Mouse (Mus musculus) intestine, embryonic 14.5 days (tissue): ENCODE results near the gene Disp2. TPM values are rescaled to one million over a fixed set of nuclear protein-coding genes. Genes with fewer than 3 reads are reported as not detected.

Source experiments
- ATAC-seq: fragments of 200-750 bp; cut with Nextera tagmentation; replicated peaks from 2 replicates; pipeline ENCODE4 v1.8.0; 2017; ENCODE audit warnings: low read depth, moderate number of reproducible peaks, moderate TSS enrichment, moderate library complexity; ENCODE audit not compliant: low FRiP score, low TSS enrichment
- DNase-seq: peaks from one replicate; pipeline ENCODE4 v3.0.0-alpha.2; 2018; ENCODE audit warnings: low spot score
- H3K27ac ChIP-seq: fragments of 300-500 bp; sonication (generic); 2 replicates; pipeline ENCODE4 v1.5.1; 2014; ENCODE audit warnings: low read depth, mild to moderate bottlenecking, control low read depth
- H3K27me3 ChIP-seq: fragments of 300-500 bp; sonication (generic); replicated peaks from 2 replicates; pipeline ENCODE4 v1.6.1; 2014; ENCODE audit warnings: low read length, control low read depth; ENCODE audit not compliant: control insufficient read depth, insufficient read depth
- H3K36me3 ChIP-seq: fragments of 300-500 bp; sonication (generic); 2 replicates; pipeline ENCODE4 v1.6.1; 2014; ENCODE audit warnings: low read length, control low read depth; ENCODE audit not compliant: control insufficient read depth, insufficient read depth
- H3K4me1 ChIP-seq: fragments of 300-500 bp; sonication (generic); replicated peaks from 2 replicates; pipeline ENCODE4 v1.6.1; 2014; ENCODE audit warnings: low read length, control low read depth, mixed read lengths; ENCODE audit not compliant: control insufficient read depth, insufficient read depth
- H3K4me2 ChIP-seq: fragments of 300-500 bp; sonication (generic); 2 replicates; pipeline ENCODE4 v1.6.1; 2014; ENCODE audit warnings: low read length
- H3K4me3 ChIP-seq: fragments of 300-500 bp; sonication (generic); 2 replicates; pipeline ENCODE4 v1.5.1; 2014; ENCODE audit warnings: low read depth, low read length, control low read depth, mixed read lengths
- H3K9ac ChIP-seq: fragments of 300-500 bp; sonication (generic); 2 replicates; pipeline ENCODE4 v1.6.1; 2014; ENCODE audit warnings: mild to moderate bottlenecking, low read length
- H3K9me3 ChIP-seq: fragments of 300-500 bp; sonication (generic); 2 replicates; pipeline ENCODE4 v1.6.1; 2016; ENCODE audit warnings: low read length, control low read depth; ENCODE audit not compliant: control insufficient read depth
- WGBS: fragments of 180-500 bp; shearing (Covaris S2); extraction: QIAGEN DNeasy Blood & Tissue Kit; methylation state at CpG from one replicate; pipeline ENCODE4 v1.1.7; 2014; 5-methylcytosine and 5-hydroxymethylcytosine counted together
- polyA plus RNA-seq: library from polyadenylated mRNA; unstranded; fragments of >200 nt; fragmentation: Nextera tagmentation; extraction: Ambion mirVana; gene quantifications from 2 replicates; pipeline ENCODE4 v1.2.1, GENCODE M21; 2014

Gene Disp2
- polyA plus RNA-seq, 1 experiment from 2014 or later, result 2.6 TPM

GRCm38 (mm10) chr2:118744621-118745020, 34.9 kb upstream of the Disp2 start:
- DNase-seq (no peak), ATAC-seq (no peak)
- no peaks in the 10 kb centered on the region for H3K9me3 ChIP-seq
- H3K36me3 ChIP-seq, result peaks cover 7% of the 10 kb centered on the region; the same call in 1 of the 2 replicates
- H3K27me3 ChIP-seq, result peaks cover 10% of the 10 kb centered on the region; the same call in 1 of the 2 replicates
- peaks cover 28% of the 10 kb centered on the region for H3K4me1 ChIP-seq
- no peak overlapping the region for H3K9ac ChIP-seq
- H3K4me2 ChIP-seq, result peak overlapping the region; percentile 94; the same call in 1 of the 2 replicates
- 9% methylated on average over 7 of the region's 7 CpGs for WGBS
- no peak overlapping the region; the same call in 1 of the 2 replicates for H3K4me3 ChIP-seq
- H3K27ac ChIP-seq, result no peak overlapping the region

GRCm38 (mm10) chr2:118745232-118745884, 34.2 kb upstream of the Disp2 start, which contains the start of gene Inafm2:
TSS of gene Inafm2 (plus strand) at chr2:118745758.
- peak within 1 kb of the TSS; percentile 43; the same call in 1 of the 2 replicates for H3K27ac ChIP-seq
- H3K9me3 ChIP-seq, result no peaks in the 10 kb centered on the region
- peak within 1 kb of the TSS; percentile 82 for H3K4me3 ChIP-seq
- ATAC-seq (peak; percentile 89), DNase-seq (peak; percentile 90)
- WGBS, result under 1% methylated on average over 46 of the region's 57 CpGs
- peaks cover 10% of the 10 kb centered on the region; the same call in 1 of the 2 replicates for H3K27me3 ChIP-seq
- H3K4me1 ChIP-seq, result peaks cover 34% of the 10 kb centered on the region
- peak within 1 kb of the TSS; percentile 84 for H3K9ac ChIP-seq
- peak within 1 kb of the TSS; percentile 94 for H3K4me2 ChIP-seq
- H3K36me3 ChIP-seq, result peaks cover 9% of the 10 kb centered on the region

- WGBS, result under 1% methylated on average over 84 of the region's 113 CpGs
- DNase-seq, result peak; percentile 76
- ATAC-seq, result peak; percentile 48
- peaks cover 10% of the 10 kb centered on the region; the same call in 1 of the 2 replicates for H3K27me3 ChIP-seq
- peak overlapping the region; percentile 43; the same call in 1 of the 2 replicates for H3K27ac ChIP-seq
- H3K4me2 ChIP-seq, result peak overlapping the region; percentile 94
- peak overlapping the region; percentile 84 for H3K9ac ChIP-seq
- peaks cover 15% of the 10 kb centered on the region for H3K36me3 ChIP-seq
- peak overlapping the region; percentile 82 for H3K4me3 ChIP-seq
- no peaks in the 10 kb centered on the region for H3K9me3 ChIP-seq
- H3K4me1 ChIP-seq, result peaks cover 36% of the 10 kb centered on the region
Measured at GRCm38 (mm10) chr2:118745915-118746901, 33.3 kb upstream of the Disp2 start.

- DNase-seq (no peak), ATAC-seq (no peak)
- H3K27ac ChIP-seq, result 0 out of 2 replicates have a peak overlapping the region, but pooled peaks have one; percentile 45
- peaks cover 43% of the 10 kb centered on the region for H3K4me1 ChIP-seq
- H3K4me3 ChIP-seq, result peak overlapping the region; percentile 82; the same call in 1 of the 2 replicates
- 35% methylated on average over 10 of the region's 10 CpGs for WGBS
- H3K9ac ChIP-seq, result peak overlapping the region; percentile 18; the same call in 1 of the 2 replicates
- peaks cover 15% of the 10 kb centered on the region for H3K36me3 ChIP-seq
- H3K9me3 ChIP-seq, result no peaks in the 10 kb centered on the region
- peak overlapping the region; percentile 94 for H3K4me2 ChIP-seq
- H3K27me3 ChIP-seq, result peaks cover 10% of the 10 kb centered on the region; the same call in 1 of the 2 replicates
Measured at GRCm38 (mm10) chr2:118747301-118747960, 32.1 kb upstream of the Disp2 start.

- peaks cover 46% of the 10 kb centered on the region for H3K4me1 ChIP-seq
- H3K9ac ChIP-seq, result no peak overlapping the region
- H3K4me2 ChIP-seq, result 0 out of 2 replicates have a peak overlapping the region, but pooled peaks have one; percentile 18
- DNase-seq (no peak), ATAC-seq (no peak)
- peaks cover 15% of the 10 kb centered on the region for H3K36me3 ChIP-seq
- H3K27me3 ChIP-seq, result peaks cover 5% of the 10 kb centered on the region; the same call in 1 of the 2 replicates
- no peaks in the 10 kb centered on the region for H3K9me3 ChIP-seq
- WGBS, result 53% methylated on average over 10 of the region's 10 CpGs
- H3K27ac ChIP-seq, result no peak overlapping the region
- no peak overlapping the region for H3K4me3 ChIP-seq
Measured at GRCm38 (mm10) chr2:118749341-118749884, 30.1 kb upstream of the Disp2 start.

- Histone ChIP-seq H3K4me2 (no peak overlapping the region), H3K4me1 (peaks cover 41% of the 10 kb centered on the region; the same call in 1 of the 2 replicates), H3K36me3 (peaks cover 15% of the 10 kb centered on the region), H3K27ac (no peak overlapping the region), H3K4me3 (no peak overlapping the region), H3K27me3 (no peaks in the 10 kb centered on the region), H3K9ac (no peak overlapping the region), H3K9me3 (no peaks in the 10 kb centered on the region)
- WGBS, result 83% methylated on average over 8 of the region's 8 CpGs
- DNase-seq (no peak), ATAC-seq (no peak)
Measured at GRCm38 (mm10) chr2:118750476-118750875, 29.0 kb upstream of the Disp2 start.

- H3K9me3 ChIP-seq, result no peaks in the 10 kb centered on the region
- 47% methylated on average over 16 of the region's 16 CpGs for WGBS
- DNase-seq (peak; percentile 71), ATAC-seq (0 out of 2 replicates have a peak, but pooled peaks have one; percentile 34)
- no peak overlapping the region for H3K4me2 ChIP-seq
- H3K36me3 ChIP-seq, result peaks cover 15% of the 10 kb centered on the region
- no peak overlapping the region for H3K4me3 ChIP-seq
- peak overlapping the region; percentile 87 for H3K27ac ChIP-seq
- no peaks in the 10 kb centered on the region for H3K27me3 ChIP-seq
- peaks cover 36% of the 10 kb centered on the region; the same call in 1 of the 2 replicates for H3K4me1 ChIP-seq
- H3K9ac ChIP-seq, result 0 out of 2 replicates have a peak overlapping the region, but pooled peaks have one; percentile 20
Measured at GRCm38 (mm10) chr2:118751896-118752791, 27.4 kb upstream of the Disp2 start.
